Mouse (Mus musculus) cerebellum, adult 8-10 months (tissue): ENCODE measurements at regions not wholly inside any gene's neighbourhood (a gene's known extent, or its start where the extent isn't known, plus 50 kb on each side); places are given as distances from the start of the nearest gene placed in this dataset.

ENCODE experiments used
- DNase-seq: peaks from one replicate; pipeline ENCODE4 v3.0.0; 2022

- DNase-seq, result no peak
These were observed 64.1 kb upstream of the Ranbp3l start for GRCm38 (mm10) chr15:8903651-8904050.

GRCm38 (mm10) chr15:8897487-8898158 is 70.1 kb upstream of the Ranbp3l start:
- DNase-seq, result no peak

GRCm38 (mm10) chr15:8896856-8897255 is 70.9 kb upstream of the Ranbp3l start:
- no peak for DNase-seq

GRCm38 (mm10) chr15:8896391-8896790 is 71.4 kb upstream of the Ranbp3l start:
- peak; percentile 63 for DNase-seq

- DNase-seq, result no peak
These were observed 82.2 kb upstream of the Ranbp3l start for GRCm38 (mm10) chr15:8885585-8885984.

GRCm38 (mm10) chr15:8884608-8885467 is 82.9 kb upstream of the Ranbp3l start:
- DNase-seq, result peak; percentile 11

- DNase-seq, result no peak
These were observed 84.7 kb upstream of the Ranbp3l start for GRCm38 (mm10) chr15:8882880-8883539.

- DNase-seq, result no peak
These were observed 92.8 kb upstream of the Ranbp3l start for GRCm38 (mm10) chr15:8874884-8875493.

GRCm38 (mm10) chr15:8868021-8868420 is 99.7 kb upstream of the Ranbp3l start:
- DNase-seq, result no peak

- DNase-seq, result no peak
These were observed 100.4 kb upstream of the Ranbp3l start for GRCm38 (mm10) chr15:8867160-8867891.

- no peak for DNase-seq
These were observed 102.4 kb upstream of the Ranbp3l start for GRCm38 (mm10) chr15:8865089-8865933.

GRCm38 (mm10) chr15:8856419-8857084 is 111.2 kb upstream of the Ranbp3l start:
- no peak for DNase-seq

GRCm38 (mm10) chr15:8855511-8855910 is 112.2 kb upstream of the Ranbp3l start:
- no peak for DNase-seq

GRCm38 (mm10) chr15:8854336-8854735 is 113.4 kb upstream of the Ranbp3l start:
- DNase-seq, result no peak

GRCm38 (mm10) chr15:8850996-8851395 is 116.8 kb upstream of the Ranbp3l start:
- no peak for DNase-seq

GRCm38 (mm10) chr15:8849413-8849812 is 118.3 kb upstream of the Ranbp3l start:
- DNase-seq, result no peak

- no peak for DNase-seq
These were observed 125.6 kb upstream of the Ranbp3l start for GRCm38 (mm10) chr15:8842129-8842528.

GRCm38 (mm10) chr15:8839462-8839861 is 128.3 kb upstream of the Ranbp3l start:
- no peak for DNase-seq

GRCm38 (mm10) chr15:8834151-8834550 is 123.6 kb upstream of the Slc1a3 start:
- DNase-seq, result no peak

- DNase-seq, result peak; percentile 20
These were observed 122.4 kb upstream of the Slc1a3 start for GRCm38 (mm10) chr15:8832970-8833369.
